Mouse (Mus musculus): ENCODE results near the gene Ntsr1.

DNA sequence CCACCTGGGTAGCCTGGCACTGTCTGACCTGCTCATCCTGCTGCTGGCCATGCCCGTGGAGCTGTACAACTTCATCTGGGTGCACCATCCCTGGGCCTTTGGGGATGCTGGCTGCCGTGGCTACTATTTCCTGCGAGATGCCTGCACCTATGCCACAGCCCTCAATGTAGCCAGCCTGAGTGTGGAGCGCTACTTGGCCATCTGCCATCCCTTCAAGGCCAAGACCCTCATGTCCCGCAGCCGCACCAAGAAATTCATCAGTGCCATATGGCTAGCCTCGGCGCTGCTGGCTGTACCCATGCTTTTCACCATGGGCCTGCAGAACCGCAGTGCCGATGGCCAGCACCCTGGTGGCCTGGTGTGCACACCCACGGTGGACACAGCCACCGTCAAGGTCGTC, 950 bp downstream of the Ntsr1 start:
- TF ChIP-seq CTCF (IDR thresholded peaks at IDR 0.05; ENCODE audit: insufficient read depth, low read length) (no peak), POLR2A (IDR thresholded peaks at IDR 0.05; ENCODE audit: borderline replicate concordance, extremely low read depth, low read depth, low read length) (no peak)
